Mouse (Mus musculus): ENCODE measurements around the gene Cggbp1. TPM values are rescaled to one million over a fixed set of nuclear protein-coding genes. Genes with fewer than 3 reads are reported as not detected.

The Cggbp1 gene
- 6.0 and 15.1 TPM in 2 replicates for polyA plus RNA-seq (2012; rRNA removed; ENCODE audit: low replicate concordance)

DNA sequence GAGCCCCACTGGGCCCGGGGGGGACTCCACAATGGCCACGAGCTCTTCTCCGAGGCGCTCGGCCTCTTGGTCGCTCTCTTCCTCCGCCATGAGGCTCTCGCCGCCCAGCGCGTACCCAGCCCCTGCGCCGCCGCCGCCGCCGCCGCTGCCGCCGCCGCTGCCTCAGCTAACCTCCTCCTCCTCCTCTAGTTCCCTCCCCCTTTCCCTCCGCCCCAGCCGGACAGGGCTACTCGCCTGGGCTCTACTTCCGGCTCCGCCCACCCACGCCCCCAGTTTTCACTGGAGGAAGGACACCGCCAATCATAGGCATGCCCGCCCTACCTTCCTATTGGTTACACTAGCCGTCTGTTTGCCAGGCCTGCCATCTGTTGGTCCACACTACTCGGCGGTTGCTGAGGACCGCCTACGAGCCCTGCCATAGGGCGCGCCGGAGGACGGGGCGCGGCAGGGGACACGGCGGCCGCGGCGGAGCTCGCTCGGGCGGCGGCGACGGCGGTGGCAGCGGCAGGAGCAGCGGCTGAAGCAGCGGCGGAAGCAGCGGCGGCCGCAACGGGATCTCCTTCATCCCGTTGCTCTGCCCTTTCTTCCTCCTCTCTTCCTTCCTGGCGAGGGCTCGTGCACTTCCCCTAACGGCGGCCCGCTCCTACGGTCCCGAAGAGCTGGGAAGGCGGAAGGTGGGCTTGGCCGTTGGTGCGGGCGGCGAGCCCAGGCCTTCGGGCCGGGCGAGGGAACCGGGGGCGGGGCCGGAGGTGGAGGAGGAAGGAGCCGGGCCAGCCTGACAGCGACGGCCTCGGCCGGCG lies at the start of gene Cggbp1, which contains the start of gene Zfp654:
Gene Cggbp1, plus strand, starts transcription at position 434 of the 800 bp plus-strand sequence.
Gene Zfp654, minus strand, starts transcription at position 90 of the 800 bp plus-strand sequence.

Other genes starting within 250 kb of the Cggbp1 start
- not detected in 2 replicates for gene Csnka2ip, start 249.6 kb upstream of the Cggbp1 start, polyA plus RNA-seq (2012; rRNA removed; ENCODE audit: low replicate concordance)
- 3.9 and 4.7 TPM in 2 replicates for gene 4930453N24Rik, start 80.8 kb upstream of the Cggbp1 start, polyA plus RNA-seq (2012; rRNA removed; ENCODE audit: low replicate concordance)
- 0.61 and 1.4 TPM in 2 replicates for gene Zfp654, start 344 bp upstream of the Cggbp1 start, polyA plus RNA-seq (2012; rRNA removed; ENCODE audit: low replicate concordance)